Mouse (Mus musculus): ENCODE measurements around the gene Daxx. TPM values are rescaled to one million over a fixed set of nuclear protein-coding genes. Genes with fewer than 3 reads are reported as not detected.
"Not testable (repeated sequence)": the region's sequence is repeated elsewhere in the genome, so short reads cannot be mapped to it uniquely, and the experiment has no call there.

Daxx gene
- polyA plus RNA-seq, 1 experiment from 2014 or later: 51.7 TPM

GRCm38 (mm10) chr17:33903911-33904651 is 5.1 kb upstream of the Daxx start:
- not testable (repeated sequence) for H3K4me2 ChIP-seq (replicated peaks); H3K27ac ChIP-seq (replicated peaks); H3K4me3 ChIP-seq (replicated peaks); H3K27me3 ChIP-seq; ATAC-seq (ENCODE audit: insufficient number of reproducible peaks, low FRiP score, low TSS enrichment, low read depth); H3K9me3 ChIP-seq (replicated peaks); H3K9ac ChIP-seq; H3K4me1 ChIP-seq; H3K36me3 ChIP-seq
- WGBS: 59% methylated on average over 6 of the region's 6 CpGs

GRCm38 (mm10) chr17:33904835-33905234 is 4.4 kb upstream of the Daxx start, which contains the start of gene Platr17:
TSS of gene Platr17 (plus strand) at chr17:33905135.
- H3K4me1 ChIP-seq; H3K9me3 ChIP-seq (replicated peaks): not testable (repeated sequence)

GRCm38 (mm10) chr17:33908331-33909076 is 710 bp upstream of the Daxx start:
- peaks cover 28% of the 10 kb centered on the region for H3K4me1 ChIP-seq
- ATAC-seq (ENCODE audit: insufficient number of reproducible peaks, low FRiP score, low TSS enrichment, low read depth): peak; percentile 47
- no peaks in the 10 kb centered on the region for H3K9me3 ChIP-seq (replicated peaks)
- peak overlapping the region; percentile 96 for H3K4me3 ChIP-seq (replicated peaks)
- WGBS: under 1% methylated on average over 44 of the region's 44 CpGs
- H3K36me3 ChIP-seq: peaks cover 25% of the 10 kb centered on the region
- H3K27me3 ChIP-seq: no peaks in the 10 kb centered on the region
- H3K4me2 ChIP-seq (replicated peaks): peak overlapping the region; percentile 88
- peak overlapping the region; percentile 93 for H3K27ac ChIP-seq (replicated peaks)
- H3K9ac ChIP-seq: peak overlapping the region; percentile 57

More at GRCm38 (mm10) chr17:33904835-33905234, 4.4 kb upstream of the Daxx start, which contains the start of gene Platr17:
- not testable (repeated sequence) for H3K9ac ChIP-seq; H3K36me3 ChIP-seq; H3K4me3 ChIP-seq (replicated peaks); H3K27me3 ChIP-seq; H3K4me2 ChIP-seq (replicated peaks); ATAC-seq (ENCODE audit: insufficient number of reproducible peaks, low FRiP score, low TSS enrichment, low read depth); H3K27ac ChIP-seq (replicated peaks)
- WGBS: 26% methylated on average over 3 of the region's 4 CpGs

- Histone ChIP-seq H3K9me3 (replicated peaks) (no peaks in the 10 kb centered on the region), H3K4me2 (replicated peaks) (peak overlapping the region; percentile 88), H3K27me3 (no peaks in the 10 kb centered on the region), H3K9ac (peak overlapping the region; percentile 83), H3K4me3 (replicated peaks) (peak overlapping the region; percentile 96), H3K4me1 (peaks cover 31% of the 10 kb centered on the region), H3K36me3 (peaks cover 37% of the 10 kb centered on the region), H3K27ac (replicated peaks) (peak overlapping the region; percentile 91)
- WGBS: 0% methylated on average over 14 of the region's 14 CpGs
- no peak for ATAC-seq (ENCODE audit: insufficient number of reproducible peaks, low FRiP score, low TSS enrichment, low read depth)
Observed at GRCm38 (mm10) chr17:33909869-33910250, 646 bp downstream of the Daxx start.

GRCm38 (mm10) chr17:33910346-33911051 is 1.3 kb downstream of the Daxx start:
- H3K9me3 ChIP-seq (replicated peaks): no peaks in the 10 kb centered on the region
- peak overlapping the region; percentile 96 for H3K4me3 ChIP-seq (replicated peaks)
- peaks cover 41% of the 10 kb centered on the region for H3K36me3 ChIP-seq
- peak overlapping the region; percentile 88 for H3K4me2 ChIP-seq (replicated peaks)
- H3K4me1 ChIP-seq: peaks cover 37% of the 10 kb centered on the region
- 40% methylated on average over 11 of the region's 11 CpGs for WGBS
- H3K27me3 ChIP-seq: no peaks in the 10 kb centered on the region
- H3K27ac ChIP-seq (replicated peaks): peak overlapping the region; percentile 91
- ATAC-seq (ENCODE audit: insufficient number of reproducible peaks, low FRiP score, low TSS enrichment, low read depth): no peak
- peak overlapping the region; percentile 83 for H3K9ac ChIP-seq

- H3K4me2 ChIP-seq (replicated peaks): no peak overlapping the region
- no peak for ATAC-seq (ENCODE audit: insufficient number of reproducible peaks, low FRiP score, low TSS enrichment, low read depth)
- 91% methylated on average over 31 of the region's 31 CpGs for WGBS
- H3K27ac ChIP-seq (replicated peaks): no peak overlapping the region
- H3K27me3 ChIP-seq: no peaks in the 10 kb centered on the region
- H3K9ac ChIP-seq: no peak overlapping the region
- no peaks in the 10 kb centered on the region for H3K9me3 ChIP-seq (replicated peaks)
- H3K36me3 ChIP-seq: peaks cover 41% of the 10 kb centered on the region
- H3K4me1 ChIP-seq: peaks cover 38% of the 10 kb centered on the region
- H3K4me3 ChIP-seq (replicated peaks): 0 out of 2 replicates have a peak overlapping the region, but pooled peaks have one; percentile 96
Observed at GRCm38 (mm10) chr17:33911052-33911812, 2.0 kb downstream of the Daxx start.

GRCm38 (mm10) chr17:33911813-33912414 is 2.7 kb downstream of the Daxx start:
- 84% methylated on average over 28 of the region's 28 CpGs for WGBS

GRCm38 (mm10) chr17:33913264-33913663 is 4.0 kb downstream of the Daxx start:
- Histone ChIP-seq H3K36me3 (peaks cover 48% of the 10 kb centered on the region), H3K4me1 (peaks cover 48% of the 10 kb centered on the region)
- 83% methylated on average over 10 of the region's 10 CpGs for WGBS

More at GRCm38 (mm10) chr17:33911813-33912414, 2.7 kb downstream of the Daxx start:
- Histone ChIP-seq H3K9ac (no peak overlapping the region), H3K4me2 (replicated peaks) (no peak overlapping the region), H3K9me3 (replicated peaks) (no peaks in the 10 kb centered on the region), H3K36me3 (peaks cover 41% of the 10 kb centered on the region), H3K4me1 (peaks cover 45% of the 10 kb centered on the region), H3K27me3 (no peaks in the 10 kb centered on the region), H3K27ac (replicated peaks) (no peak overlapping the region), H3K4me3 (replicated peaks) (no peak overlapping the region)
- no peak for ATAC-seq (ENCODE audit: insufficient number of reproducible peaks, low FRiP score, low TSS enrichment, low read depth)

GRCm38 (mm10) chr17:33913905-33914304 is 4.7 kb downstream of the Daxx start:
- H3K27me3 ChIP-seq: no peaks in the 10 kb centered on the region
- H3K27ac ChIP-seq (replicated peaks): no peak overlapping the region
- ATAC-seq (ENCODE audit: insufficient number of reproducible peaks, low FRiP score, low TSS enrichment, low read depth): no peak
- H3K9ac ChIP-seq: no peak overlapping the region
- H3K9me3 ChIP-seq (replicated peaks): no peaks in the 10 kb centered on the region
- no peak overlapping the region for H3K4me3 ChIP-seq (replicated peaks)
- WGBS: 93% methylated on average over 8 of the region's 8 CpGs
- H3K4me2 ChIP-seq (replicated peaks): no peak overlapping the region
- peaks cover 48% of the 10 kb centered on the region for H3K36me3 ChIP-seq
- peaks cover 50% of the 10 kb centered on the region for H3K4me1 ChIP-seq

More at GRCm38 (mm10) chr17:33913264-33913663, 4.0 kb downstream of the Daxx start:
- no peak overlapping the region for H3K4me2 ChIP-seq (replicated peaks)
- no peak overlapping the region for H3K27ac ChIP-seq (replicated peaks)
- no peak for ATAC-seq (ENCODE audit: insufficient number of reproducible peaks, low FRiP score, low TSS enrichment, low read depth)
- H3K9ac ChIP-seq: no peak overlapping the region
- no peaks in the 10 kb centered on the region for H3K27me3 ChIP-seq
- H3K9me3 ChIP-seq (replicated peaks): no peaks in the 10 kb centered on the region
- H3K4me3 ChIP-seq (replicated peaks): no peak overlapping the region

- no peaks in the 10 kb centered on the region for H3K9me3 ChIP-seq (replicated peaks)
- no peaks in the 10 kb centered on the region for H3K27me3 ChIP-seq
- peak overlapping the region; percentile 57; the same call in 1 of the 2 replicates for H3K4me3 ChIP-seq (replicated peaks)
- ATAC-seq (ENCODE audit: insufficient number of reproducible peaks, low FRiP score, low TSS enrichment, low read depth): no peak
- no peak overlapping the region for H3K27ac ChIP-seq (replicated peaks)
- H3K36me3 ChIP-seq: peaks cover 48% of the 10 kb centered on the region
- no peak overlapping the region for H3K9ac ChIP-seq
- 69% methylated on average over 13 of the region's 13 CpGs for WGBS
- H3K4me2 ChIP-seq (replicated peaks): peak overlapping the region; percentile 68; the same call in 1 of the 2 replicates
- H3K4me1 ChIP-seq: peaks cover 54% of the 10 kb centered on the region
Observed at GRCm38 (mm10) chr17:33914969-33915391, 5.8 kb downstream of the Daxx start.
